Mouse (Mus musculus): ENCODE data around the gene Atoh7. TPM values are rescaled to one million over a fixed set of nuclear protein-coding genes. Genes with fewer than 3 reads are reported as not detected.

The Atoh7 gene
- polyA plus RNA-seq, 1 experiment from 2014 or later, result 0.34 TPM

DNA sequence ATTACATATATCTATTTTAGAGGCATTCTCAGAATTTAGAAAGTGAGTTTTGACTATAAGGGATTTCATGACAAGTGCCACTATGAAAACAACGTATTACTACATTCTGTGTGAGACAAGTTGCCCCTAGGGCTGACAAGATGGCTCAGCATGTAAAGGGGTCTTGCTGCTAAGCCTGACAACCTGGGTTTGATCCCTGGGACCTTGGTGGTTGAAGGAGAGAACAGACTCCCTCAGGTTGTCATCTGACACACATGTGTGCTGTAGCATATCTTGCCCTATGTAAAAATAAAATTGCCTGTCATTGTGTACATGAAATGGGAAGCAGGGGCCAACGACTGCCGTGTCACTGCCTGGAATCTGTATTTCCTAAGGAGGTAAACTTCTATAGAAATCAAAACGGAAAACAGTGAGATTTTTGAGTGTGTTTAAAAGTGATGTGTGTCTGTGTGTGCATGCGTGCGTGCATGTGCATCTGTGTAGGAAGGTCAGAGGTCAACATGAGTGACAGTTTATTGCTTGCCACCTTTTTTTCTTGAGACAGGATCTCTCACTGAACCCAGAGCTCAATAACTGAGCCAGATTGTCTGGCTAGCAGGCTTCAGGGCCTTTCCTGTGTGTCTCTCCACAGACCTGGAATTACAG lies 14.4 kb downstream of the Atoh7 start:
- no peaks in the 10 kb centered on the region for H3K9me3 ChIP-seq (ENCODE audit: control insufficient read depth, low read length)
- H3K4me1 ChIP-seq (replicated peaks; ENCODE audit: control insufficient read depth, insufficient read depth, low read length), result no peaks in the 10 kb centered on the region
- H3K27me3 ChIP-seq (ENCODE audit: control insufficient read depth, insufficient read depth, low read length), result no peaks in the 10 kb centered on the region
- H3K9ac ChIP-seq (ENCODE audit: low read depth, low read length), result no peak overlapping the region
- no peaks in the 10 kb centered on the region for H3K36me3 ChIP-seq (ENCODE audit: control insufficient read depth, insufficient read depth, low read length)
- no peak overlapping the region for H3K4me2 ChIP-seq (replicated peaks; ENCODE audit: low read depth, low read length)
- ATAC-seq (ENCODE audit: low FRiP score) (no peak), DNase-seq (ENCODE audit: low spot score) (no peak)
- 89% methylated on average over 6 of the region's 6 CpGs for WGBS
- H3K4me3 ChIP-seq (ENCODE audit: low read depth, low read length), result no peak overlapping the region
- no peak overlapping the region for H3K27ac ChIP-seq (ENCODE audit: low read depth, low read length)

DNA sequence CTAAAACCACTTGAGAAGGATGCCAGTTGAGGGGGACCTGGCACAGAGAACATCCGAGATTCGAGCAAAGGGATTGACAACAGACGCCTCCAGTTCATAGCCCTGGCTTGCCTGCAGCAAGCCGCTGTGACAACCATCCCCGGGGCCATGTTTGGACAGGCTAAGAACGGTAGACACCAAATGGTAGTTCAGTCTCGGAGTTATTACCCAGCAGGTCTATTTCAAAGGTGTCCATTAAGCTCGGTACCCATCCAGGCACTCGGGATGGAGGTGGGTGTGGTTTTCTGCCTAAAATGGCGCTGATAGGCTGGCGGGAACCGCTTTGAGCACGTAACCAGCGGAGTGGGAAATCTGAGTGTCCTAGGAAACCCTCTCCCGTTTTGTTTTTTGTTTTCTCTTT lies 16.4 kb downstream of the Atoh7 start:
- 85% methylated on average over 15 of the region's 15 CpGs for WGBS
- no peak overlapping the region for H3K4me2 ChIP-seq (replicated peaks; ENCODE audit: low read depth, low read length)
- H3K4me1 ChIP-seq (replicated peaks; ENCODE audit: control insufficient read depth, insufficient read depth, low read length), result no peaks in the 10 kb centered on the region
- no peaks in the 10 kb centered on the region for H3K27me3 ChIP-seq (ENCODE audit: control insufficient read depth, insufficient read depth, low read length)
- H3K27ac ChIP-seq (ENCODE audit: low read depth, low read length), result no peak overlapping the region
- H3K4me3 ChIP-seq (ENCODE audit: low read depth, low read length), result no peak overlapping the region
- H3K9ac ChIP-seq (ENCODE audit: low read depth, low read length), result no peak overlapping the region
- no peaks in the 10 kb centered on the region for H3K9me3 ChIP-seq (ENCODE audit: control insufficient read depth, low read length)
- DNase-seq (ENCODE audit: low spot score), result no peak
- ATAC-seq (ENCODE audit: low FRiP score), result no peak
- no peaks in the 10 kb centered on the region for H3K36me3 ChIP-seq (ENCODE audit: control insufficient read depth, insufficient read depth, low read length)

- DNase-seq (ENCODE audit: low spot score), result no peak
- WGBS, result 90% methylated on average over 9 of the region's 9 CpGs
These were observed 16.9 kb downstream of the Atoh7 start for GRCm38 (mm10) chr10:63116376-63116775.

GRCm38 (mm10) chr10:63117583-63117982 lies 18.1 kb downstream of the Atoh7 start:
- H3K27me3 ChIP-seq (ENCODE audit: control insufficient read depth, insufficient read depth, low read length), result no peaks in the 10 kb centered on the region
- no peaks in the 10 kb centered on the region for H3K4me1 ChIP-seq (replicated peaks; ENCODE audit: control insufficient read depth, insufficient read depth, low read length)
- H3K4me3 ChIP-seq (ENCODE audit: low read depth, low read length), result no peak overlapping the region
- DNase-seq (ENCODE audit: low spot score), result no peak
- WGBS, result 95% methylated on average over 8 of the region's 8 CpGs
- H3K9ac ChIP-seq (ENCODE audit: low read depth, low read length), result no peak overlapping the region
- no peaks in the 10 kb centered on the region for H3K36me3 ChIP-seq (ENCODE audit: control insufficient read depth, insufficient read depth, low read length)
- no peak overlapping the region for H3K4me2 ChIP-seq (replicated peaks; ENCODE audit: low read depth, low read length)
- no peak overlapping the region for H3K27ac ChIP-seq (ENCODE audit: low read depth, low read length)
- H3K9me3 ChIP-seq (ENCODE audit: control insufficient read depth, low read length), result no peaks in the 10 kb centered on the region
- ATAC-seq (ENCODE audit: low FRiP score), result no peak

More at GRCm38 (mm10) chr10:63116376-63116775, 16.9 kb downstream of the Atoh7 start:
- Histone ChIP-seq H3K36me3 (ENCODE audit: control insufficient read depth, insufficient read depth, low read length) (no peaks in the 10 kb centered on the region), H3K9ac (ENCODE audit: low read depth, low read length) (no peak overlapping the region), H3K27ac (ENCODE audit: low read depth, low read length) (no peak overlapping the region), H3K9me3 (ENCODE audit: control insufficient read depth, low read length) (no peaks in the 10 kb centered on the region), H3K4me2 (replicated peaks; ENCODE audit: low read depth, low read length) (no peak overlapping the region), H3K4me3 (ENCODE audit: low read depth, low read length) (no peak overlapping the region), H3K4me1 (replicated peaks; ENCODE audit: control insufficient read depth, insufficient read depth, low read length) (no peaks in the 10 kb centered on the region), H3K27me3 (ENCODE audit: control insufficient read depth, insufficient read depth, low read length) (no peaks in the 10 kb centered on the region)
- no peak for ATAC-seq (ENCODE audit: low FRiP score)

DNA sequence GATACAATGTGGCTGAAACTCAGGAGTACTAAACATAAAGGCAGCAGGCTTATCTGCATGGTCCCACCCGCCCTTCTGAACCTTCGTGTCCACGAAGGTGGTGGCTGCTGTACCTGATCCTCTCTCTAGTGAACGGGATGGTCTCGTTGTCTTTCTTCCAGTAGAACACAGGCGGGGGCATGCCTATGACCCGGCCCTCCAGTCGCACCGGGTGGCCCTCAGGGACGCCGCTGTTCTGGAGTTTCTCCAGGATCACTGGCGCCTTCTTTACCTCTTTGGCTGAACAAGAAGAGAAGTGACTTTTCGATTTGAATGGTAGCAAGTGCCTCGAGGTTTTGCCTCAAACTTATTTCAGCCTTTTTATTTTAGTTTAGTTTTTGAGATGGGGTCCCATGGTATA lies 20.5 kb downstream of the Atoh7 start:
- DNase-seq (ENCODE audit: low spot score) (no peak), ATAC-seq (ENCODE audit: low FRiP score) (no peak)
- 76% methylated on average over 14 of the region's 14 CpGs for WGBS
- no peak overlapping the region for H3K4me2 ChIP-seq (replicated peaks; ENCODE audit: low read depth, low read length)
- H3K9me3 ChIP-seq (ENCODE audit: control insufficient read depth, low read length), result no peaks in the 10 kb centered on the region
- no peak overlapping the region for H3K4me3 ChIP-seq (ENCODE audit: low read depth, low read length)
- no peak overlapping the region for H3K9ac ChIP-seq (ENCODE audit: low read depth, low read length)
- H3K4me1 ChIP-seq (replicated peaks; ENCODE audit: control insufficient read depth, insufficient read depth, low read length), result no peaks in the 10 kb centered on the region
- no peaks in the 10 kb centered on the region for H3K27me3 ChIP-seq (ENCODE audit: control insufficient read depth, insufficient read depth, low read length)
- H3K27ac ChIP-seq (ENCODE audit: low read depth, low read length), result no peak overlapping the region
- no peaks in the 10 kb centered on the region for H3K36me3 ChIP-seq (ENCODE audit: control insufficient read depth, insufficient read depth, low read length)

- Histone ChIP-seq H3K9ac (ENCODE audit: low read depth, low read length) (no peak overlapping the region), H3K27me3 (ENCODE audit: control insufficient read depth, insufficient read depth, low read length) (no peaks in the 10 kb centered on the region), H3K27ac (ENCODE audit: low read depth, low read length) (no peak overlapping the region), H3K4me1 (replicated peaks; ENCODE audit: control insufficient read depth, insufficient read depth, low read length) (no peaks in the 10 kb centered on the region), H3K9me3 (ENCODE audit: control insufficient read depth, low read length) (no peaks in the 10 kb centered on the region), H3K4me2 (replicated peaks; ENCODE audit: low read depth, low read length) (no peak overlapping the region), H3K36me3 (ENCODE audit: control insufficient read depth, insufficient read depth, low read length) (no peaks in the 10 kb centered on the region), H3K4me3 (ENCODE audit: low read depth, low read length) (no peak overlapping the region)
- DNase-seq (ENCODE audit: low spot score) (no peak), ATAC-seq (ENCODE audit: low FRiP score) (no peak)
- 83% methylated on average over 14 of the region's 14 CpGs for WGBS
These were observed 22.5 kb downstream of the Atoh7 start for GRCm38 (mm10) chr10:63121961-63122360.

DNA sequence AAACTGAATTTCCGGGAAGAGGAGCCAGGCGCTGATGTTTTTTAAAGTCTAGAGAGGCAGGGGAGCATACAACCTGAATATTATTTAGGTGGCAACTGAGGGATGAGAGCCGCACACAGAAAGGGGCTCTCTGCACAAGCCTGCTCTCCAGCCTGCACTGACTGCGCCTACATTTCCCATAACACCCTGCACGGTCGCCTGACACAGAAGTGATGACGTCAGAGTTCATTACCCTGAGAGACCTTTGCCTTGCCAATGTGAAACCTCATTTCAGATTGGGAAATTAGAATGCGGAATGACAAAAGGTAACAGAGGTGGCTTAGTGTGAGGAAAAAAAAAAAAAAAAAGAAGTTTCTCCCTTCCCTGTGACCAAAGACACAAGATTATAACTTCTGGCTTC lies 23.1 kb downstream of the Atoh7 start:
- Histone ChIP-seq H3K27ac (ENCODE audit: low read depth, low read length) (no peak overlapping the region), H3K9ac (ENCODE audit: low read depth, low read length) (no peak overlapping the region), H3K36me3 (ENCODE audit: control insufficient read depth, insufficient read depth, low read length) (no peaks in the 10 kb centered on the region), H3K4me3 (ENCODE audit: low read depth, low read length) (no peak overlapping the region), H3K9me3 (ENCODE audit: control insufficient read depth, low read length) (no peaks in the 10 kb centered on the region), H3K27me3 (ENCODE audit: control insufficient read depth, insufficient read depth, low read length) (no peaks in the 10 kb centered on the region), H3K4me1 (replicated peaks; ENCODE audit: control insufficient read depth, insufficient read depth, low read length) (no peaks in the 10 kb centered on the region), H3K4me2 (replicated peaks; ENCODE audit: low read depth, low read length) (no peak overlapping the region)
- DNase-seq (ENCODE audit: low spot score), result peak; percentile 62
- ATAC-seq (ENCODE audit: low FRiP score), result peak; percentile 76
- 33% methylated on average over 8 of the region's 8 CpGs for WGBS

DNA sequence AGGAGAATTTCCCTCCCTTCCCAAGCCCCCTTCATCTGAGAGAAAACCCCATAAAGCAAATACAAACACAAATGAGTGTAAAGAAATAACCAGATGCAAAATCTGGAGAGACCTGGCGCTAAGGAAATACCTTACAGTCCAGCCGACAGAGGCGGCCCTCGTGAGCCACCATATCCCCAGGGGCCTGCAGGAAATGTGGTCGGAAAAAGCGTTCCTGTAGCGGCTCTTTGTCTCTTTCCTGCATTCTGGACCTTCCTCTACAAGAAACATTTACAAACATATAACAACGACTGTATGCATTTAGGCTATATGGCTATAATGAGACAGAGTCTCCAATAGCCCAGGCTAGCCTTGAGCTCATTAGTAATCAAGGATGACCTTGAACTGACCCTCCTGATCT lies 23.7 kb downstream of the Atoh7 start:
- Histone ChIP-seq H3K4me3 (ENCODE audit: low read depth, low read length) (no peak overlapping the region), H3K9ac (ENCODE audit: low read depth, low read length) (no peak overlapping the region), H3K27me3 (ENCODE audit: control insufficient read depth, insufficient read depth, low read length) (no peaks in the 10 kb centered on the region), H3K4me2 (replicated peaks; ENCODE audit: low read depth, low read length) (no peak overlapping the region), H3K27ac (ENCODE audit: low read depth, low read length) (no peak overlapping the region), H3K36me3 (ENCODE audit: control insufficient read depth, insufficient read depth, low read length) (no peaks in the 10 kb centered on the region), H3K4me1 (replicated peaks; ENCODE audit: control insufficient read depth, insufficient read depth, low read length) (no peaks in the 10 kb centered on the region), H3K9me3 (ENCODE audit: control insufficient read depth, low read length) (no peaks in the 10 kb centered on the region)
- 86% methylated on average over 8 of the region's 8 CpGs for WGBS
- ATAC-seq (ENCODE audit: low FRiP score) (no peak), DNase-seq (ENCODE audit: low spot score) (no peak)

DNA sequence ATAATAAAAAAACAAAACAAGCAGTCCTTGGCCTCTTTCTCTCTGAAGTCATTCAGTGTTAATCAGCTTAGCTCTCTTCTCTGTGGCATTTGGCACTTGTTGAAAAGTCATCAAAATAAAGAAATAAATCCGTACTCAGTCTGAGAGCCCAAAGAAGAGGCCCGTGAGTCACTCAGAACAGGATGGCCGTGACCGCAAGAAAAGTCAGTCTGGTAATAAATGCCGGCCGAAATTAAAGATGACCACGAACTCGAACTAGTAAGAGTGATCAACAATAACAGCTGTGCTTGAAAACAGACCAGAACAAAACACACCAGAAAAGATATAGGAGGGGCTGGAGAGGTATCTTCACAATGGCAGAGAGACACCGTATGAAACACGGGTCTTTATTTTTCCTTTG lies 24.6 kb downstream of the Atoh7 start:
- Histone ChIP-seq H3K4me2 (replicated peaks; ENCODE audit: low read depth, low read length) (no peak overlapping the region), H3K36me3 (ENCODE audit: control insufficient read depth, insufficient read depth, low read length) (no peaks in the 10 kb centered on the region), H3K27me3 (ENCODE audit: control insufficient read depth, insufficient read depth, low read length) (no peaks in the 10 kb centered on the region), H3K9ac (ENCODE audit: low read depth, low read length) (no peak overlapping the region), H3K9me3 (ENCODE audit: control insufficient read depth, low read length) (no peaks in the 10 kb centered on the region), H3K27ac (ENCODE audit: low read depth, low read length) (no peak overlapping the region), H3K4me3 (ENCODE audit: low read depth, low read length) (no peak overlapping the region), H3K4me1 (replicated peaks; ENCODE audit: control insufficient read depth, insufficient read depth, low read length) (no peaks in the 10 kb centered on the region)
- ATAC-seq (ENCODE audit: low FRiP score) (no peak), DNase-seq (ENCODE audit: low spot score) (no peak)
- WGBS, result 95% methylated on average over 10 of the region's 10 CpGs
